Mouse (Mus musculus) natural killer cell, adult 2 months (primary cell): Measurements from ENCODE around the gene Rps25.
"Not testable (repeated sequence)": the region's sequence is repeated elsewhere in the genome, so short reads cannot be mapped to it uniquely, and the experiment has no call there.

Source experiments
- DNase-seq, 2 experiments: peaks; one replicate each; pipeline ENCODE4 v3.0.0; 2022; ENCODE audit warnings: low spot score in 2 of 2

Gene Rps25

GRCm38 (mm10) chr9:44401081-44401480 lies 5.9 kb upstream of the Rps25 start:
- no peak for DNase-seq

GRCm38 (mm10) chr9:44405011-44405410 lies 1.9 kb upstream of the Rps25 start:
- DNase-seq, result no peak

GRCm38 (mm10) chr9:44407752-44408097 lies 786 bp downstream of the Rps25 start:
- no peak for DNase-seq

- not testable (repeated sequence) for DNase-seq
These were observed 1.8 kb downstream of the Rps25 start for GRCm38 (mm10) chr9:44408693-44409092.

GRCm38 (mm10) chr9:44410647-44411336 lies 3.9 kb downstream of the Rps25 start:
- DNase-seq, result no peak

GRCm38 (mm10) chr9:44411601-44412130 lies 4.7 kb downstream of the Rps25 start:
- no peak for DNase-seq

GRCm38 (mm10) chr9:44412306-44412705 lies 5.4 kb downstream of the Rps25 start:
- no peak for DNase-seq

- DNase-seq, result no peak
These were observed 5.8 kb downstream of the Rps25 start for GRCm38 (mm10) chr9:44412781-44413180.

GRCm38 (mm10) chr9:44417156-44417891 lies 10.4 kb downstream of the Rps25 start:
- DNase-seq, result no peak

- peak; percentile 95 for DNase-seq
These were observed 11.0 kb downstream of the Rps25 start for GRCm38 (mm10) chr9:44417892-44418363.

- no peak for DNase-seq
These were observed 11.8 kb downstream of the Rps25 start, which contains the start of gene Ccdc84 for GRCm38 (mm10) chr9:44418519-44419385. TSS of gene Ccdc84 (minus strand) at chr9:44418569.

- not testable (repeated sequence) for DNase-seq
These were observed 12.8 kb downstream of the Rps25 start for GRCm38 (mm10) chr9:44419730-44420129.

- no peak for DNase-seq
These were observed 13.4 kb downstream of the Rps25 start for GRCm38 (mm10) chr9:44420280-44420898.

GRCm38 (mm10) chr9:44423576-44423975 lies 16.6 kb downstream of the Rps25 start:
- no peak for DNase-seq

- no peak for DNase-seq
These were observed 25.7 kb downstream of the Rps25 start for GRCm38 (mm10) chr9:44432577-44433185.

GRCm38 (mm10) chr9:44435747-44436146 lies 28.8 kb downstream of the Rps25 start:
- peak in 1 of 2 experiments; percentile 48 for DNase-seq

- DNase-seq, result no peak
These were observed 34.0 kb downstream of the Rps25 start, which contains the start of gene Foxr1 for GRCm38 (mm10) chr9:44440961-44441360. TSS of gene Foxr1 (minus strand) at chr9:44441136.

- not testable (repeated sequence) for DNase-seq
These were observed 37.6 kb downstream of the Rps25 start for GRCm38 (mm10) chr9:44444402-44445025.

- DNase-seq, result peak; percentile 18 to 33
These were observed 43.4 kb downstream of the Rps25 start for GRCm38 (mm10) chr9:44450387-44450786.

GRCm38 (mm10) chr9:44454132-44454890 lies 47.4 kb downstream of the Rps25 start:
- DNase-seq, result peak; percentile 76 to 85
